Mouse (Mus musculus): ENCODE measurements at regions not wholly inside any gene's neighbourhood (a gene's known extent, or its start where the extent isn't known, plus 50 kb on each side); places are given as distances from the start of the nearest gene placed in this dataset.

DNA sequence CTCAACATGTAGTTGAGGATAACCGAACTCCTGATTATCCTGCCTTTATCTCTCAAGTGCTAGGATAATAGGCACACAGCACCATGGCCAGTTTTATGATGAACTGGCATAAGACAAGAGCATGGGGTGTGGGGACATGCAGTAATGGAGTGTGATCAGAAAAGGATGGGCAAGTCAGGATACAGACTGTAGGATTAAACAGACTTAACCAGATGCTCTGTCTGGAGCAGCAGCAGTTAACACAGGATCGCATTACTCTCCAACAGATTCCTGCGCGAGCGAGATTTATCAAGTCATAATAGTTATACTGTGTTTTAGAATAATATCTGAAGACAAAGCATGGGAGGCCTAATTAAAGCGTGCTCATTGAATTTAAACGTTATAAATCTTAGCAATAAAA lies 51.8 kb upstream of the Adtrp start:
- no peak for TF ChIP-seq CTCF (IDR thresholded peaks at IDR 0.05; ENCODE audit: low read depth, low read length)
- TF ChIP-seq POLR2A (IDR thresholded peaks at IDR 0.05; ENCODE audit: extremely low read depth, insufficient read depth, low read length), result no peak

All from liver, adult 2 months (tissue).